Mouse (Mus musculus): ENCODE data around the gene Cdrt4.

DNA sequence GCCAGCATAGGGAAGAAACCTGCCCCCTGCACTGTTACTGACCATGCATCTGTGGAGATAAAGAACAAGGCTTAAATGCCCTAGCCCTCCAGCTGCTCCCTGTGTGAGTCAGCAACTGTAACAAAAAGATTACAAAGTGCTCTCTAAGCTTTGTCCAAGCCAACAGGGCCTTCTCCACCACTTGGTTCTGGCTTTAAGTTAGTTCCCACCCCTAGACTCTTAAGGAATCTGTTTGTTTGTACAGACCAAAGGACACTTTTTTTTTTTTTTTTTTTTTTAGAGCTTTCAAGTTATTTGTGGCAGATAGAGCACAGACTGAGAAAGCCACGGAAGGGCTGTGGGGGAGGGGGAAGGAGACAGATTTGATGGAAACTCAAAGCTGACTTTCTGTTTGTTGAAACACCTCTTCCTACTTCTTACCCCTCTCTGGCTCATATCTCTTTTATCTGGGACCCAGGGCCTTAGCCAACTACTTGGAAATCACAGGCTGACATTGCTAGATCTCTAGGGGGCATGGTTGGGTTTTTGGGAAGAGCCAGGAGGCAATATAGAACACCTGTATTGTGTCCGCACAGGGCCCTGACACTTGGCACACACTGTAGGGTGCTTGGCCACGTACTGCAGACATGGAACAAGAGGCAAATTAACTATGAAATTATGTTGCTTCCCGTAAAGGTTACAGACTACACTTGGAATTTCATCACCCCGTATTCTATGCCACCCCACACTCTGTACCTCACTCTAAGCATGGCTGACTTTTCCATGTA, 44.9 kb downstream of the Cdrt4 start:
- TF ChIP-seq EP300 (optimal IDR thresholded peaks at IDR 0.05), result no peak
- no peak for TF ChIP-seq CTCF (IDR thresholded peaks at IDR 0.05; ENCODE audit: low read depth)
